Mouse (Mus musculus): Measurements from ENCODE around the gene Tmem221. TPM values are rescaled to one million over a fixed set of nuclear protein-coding genes. Genes with fewer than 3 reads are reported as not detected.
A peak's percentile ranks its signal among the peaks of the same experiment; 100 is the strongest.
"Not testable (repeated sequence)": the region's sequence is repeated elsewhere in the genome, so short reads cannot be mapped to it uniquely, and the experiment has no call there.

Gene Tmem221
- polyA plus RNA-seq, 1 experiment: 2.2 TPM

DNA sequence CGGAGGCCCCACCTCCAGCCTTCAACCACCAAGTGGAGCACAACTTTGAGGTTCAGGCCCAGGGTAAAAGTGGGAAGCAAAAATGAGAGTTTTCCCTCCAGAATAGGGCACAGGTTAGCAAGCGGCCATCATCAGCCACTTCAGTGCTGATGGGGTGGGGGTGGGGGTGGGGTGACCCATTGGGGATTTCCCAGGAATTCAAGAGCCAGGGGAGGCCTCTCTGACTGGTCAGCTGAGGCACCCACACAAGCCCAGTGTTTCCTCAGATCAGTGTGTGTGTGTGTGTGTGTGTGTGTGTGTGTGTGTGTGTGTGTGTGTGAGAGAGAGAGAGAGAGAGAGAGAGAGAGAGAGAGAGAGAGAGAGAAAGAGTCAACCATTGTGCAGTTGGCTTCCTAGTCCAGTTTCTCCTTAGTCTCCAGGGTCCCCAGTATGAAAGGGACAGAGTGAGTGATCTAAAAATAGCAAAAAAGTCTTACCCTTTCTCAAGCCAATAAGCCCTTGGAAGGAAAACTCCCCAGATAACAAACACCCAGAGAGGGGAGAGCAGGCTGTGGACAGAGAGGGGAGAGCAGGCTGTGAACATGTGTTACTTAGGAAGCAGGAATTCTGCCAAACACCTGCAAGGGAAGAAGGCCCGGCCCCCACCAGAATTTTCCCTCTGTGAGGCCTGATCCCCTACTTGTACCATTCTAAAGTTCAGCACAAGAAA lies 31.4 kb downstream of the Tmem221 start:
- H3K27me3 ChIP-seq (ENCODE audit: control insufficient read depth, insufficient read depth, low read length, poor library complexity, severe bottlenecking): peaks cover 3% of the 10 kb centered on the region; the same call in 1 of the 2 replicates
- peak overlapping the region; percentile 28; the same call in 1 of the 2 replicates for H3K27ac ChIP-seq (ENCODE audit: insufficient read depth, low read length)
- 0 out of 2 replicates have a peak overlapping the region, but pooled peaks have one; percentile 4 for H3K9ac ChIP-seq (ENCODE audit: low read depth, poor library complexity, severe bottlenecking)
- H3K36me3 ChIP-seq (ENCODE audit: control insufficient read depth, insufficient read depth, low read length, poor library complexity, severe bottlenecking): no peaks in the 10 kb centered on the region
- H3K4me3 ChIP-seq (ENCODE audit: low read depth, low read length): no peak overlapping the region
- TF ChIP-seq EP300 (IDR thresholded peaks at IDR 0.05; ENCODE audit: insufficient read depth, low read depth, low read length) (no peak), POLR2A (IDR thresholded peaks at IDR 0.05; ENCODE audit: insufficient read depth, low read length) (no peak)
- H3K4me1 ChIP-seq (ENCODE audit: control insufficient read depth, insufficient read depth, low read length): peaks cover 3% of the 10 kb centered on the region
- no peaks in the 10 kb centered on the region for H3K9me3 ChIP-seq (replicated peaks; ENCODE audit: control insufficient read depth, insufficient read depth, low read length, poor library complexity, severe bottlenecking)

DNA sequence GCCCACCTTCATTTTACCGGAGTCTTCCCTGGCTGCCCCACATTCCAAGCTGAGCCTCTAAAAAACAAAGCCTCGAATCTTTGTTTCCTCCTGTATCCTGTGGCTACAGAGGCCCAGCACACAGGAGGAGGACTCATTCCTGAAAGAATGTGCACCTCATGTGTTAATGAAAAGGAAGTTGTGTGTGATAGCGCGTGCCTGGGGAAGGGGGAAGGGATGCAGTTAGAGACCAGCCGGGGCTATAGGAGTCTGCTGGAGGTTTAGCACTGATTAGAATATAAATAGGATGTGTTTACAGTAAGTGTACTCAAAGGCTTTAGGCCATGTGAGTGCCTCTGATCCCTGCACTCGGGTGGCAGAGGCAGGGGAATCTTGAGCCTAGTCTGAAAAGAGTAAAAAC lies 32.4 kb downstream of the Tmem221 start:
- H3K27ac ChIP-seq (ENCODE audit: insufficient read depth, low read length): peak overlapping the region; percentile 42
- H3K27me3 ChIP-seq (ENCODE audit: control insufficient read depth, insufficient read depth, low read length, poor library complexity, severe bottlenecking): peaks cover 3% of the 10 kb centered on the region; the same call in 1 of the 2 replicates
- peaks cover 3% of the 10 kb centered on the region for H3K4me1 ChIP-seq (ENCODE audit: control insufficient read depth, insufficient read depth, low read length)
- H3K9ac ChIP-seq (ENCODE audit: low read depth, poor library complexity, severe bottlenecking): peak overlapping the region; percentile 86
- H3K9me3 ChIP-seq (replicated peaks; ENCODE audit: control insufficient read depth, insufficient read depth, low read length, poor library complexity, severe bottlenecking): no peaks in the 10 kb centered on the region
- TF ChIP-seq CTCF (IDR thresholded peaks at IDR 0.05; ENCODE audit: low read depth, low read length) (no peak), EP300 (IDR thresholded peaks at IDR 0.05; ENCODE audit: insufficient read depth, low read depth, low read length) (peak; percentile 92), POLR2A (IDR thresholded peaks at IDR 0.05; ENCODE audit: insufficient read depth, low read length) (no peak)
- no peaks in the 10 kb centered on the region for H3K36me3 ChIP-seq (ENCODE audit: control insufficient read depth, insufficient read depth, low read length, poor library complexity, severe bottlenecking)
- H3K4me3 ChIP-seq (ENCODE audit: low read depth, low read length): no peak overlapping the region

DNA sequence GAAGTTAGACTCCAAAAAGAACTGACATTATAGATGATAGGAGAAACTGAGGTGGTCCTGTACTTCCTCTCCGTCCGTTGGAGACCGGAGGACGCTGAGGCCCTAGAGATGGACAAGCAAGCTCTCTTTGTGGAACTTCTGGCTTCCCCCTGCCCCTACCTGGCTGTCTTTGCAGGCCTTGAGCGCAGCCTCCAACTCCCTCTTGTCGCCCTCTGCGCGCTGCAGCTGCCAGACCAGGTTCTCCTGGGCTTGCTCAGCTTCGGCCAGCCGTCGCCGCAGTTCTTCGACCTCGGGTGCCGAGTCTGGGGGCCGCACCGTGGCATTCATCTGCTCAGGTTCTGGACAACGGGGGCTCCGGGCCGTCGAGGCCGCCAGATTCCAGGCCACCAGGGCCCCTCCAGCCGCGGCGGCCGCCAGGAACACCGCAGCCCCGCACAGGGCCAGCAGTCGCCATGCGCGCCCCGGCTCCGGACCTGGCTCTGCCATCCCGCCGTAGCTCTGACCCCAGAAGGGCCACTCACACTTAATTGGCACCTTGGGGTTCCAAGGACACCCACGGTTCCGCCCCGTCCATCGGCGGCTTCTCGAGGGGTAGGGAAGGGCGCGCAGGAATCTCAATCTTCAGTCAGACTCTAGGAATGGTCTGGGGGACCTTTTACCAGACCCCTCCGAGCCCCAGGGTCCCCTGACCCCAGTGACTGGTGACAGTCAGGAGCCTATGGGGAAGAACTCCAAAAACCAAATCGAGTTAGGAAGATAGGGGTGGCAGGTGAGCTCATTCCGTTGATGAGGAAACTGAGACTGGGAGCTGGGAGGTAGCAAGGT lies 33.2 kb downstream of the Tmem221 start, which contains the start of gene Ccdc194:
Gene Ccdc194 (minus strand): TSS at position 486 of the 825 bp plus-strand sequence.
- Histone ChIP-seq H3K27ac (ENCODE audit: insufficient read depth, low read length) (peak within 1 kb of the TSS; percentile 42), H3K36me3 (ENCODE audit: control insufficient read depth, insufficient read depth, low read length, poor library complexity, severe bottlenecking) (no peaks in the 10 kb centered on the region), H3K4me1 (ENCODE audit: control insufficient read depth, insufficient read depth, low read length) (peaks cover 3% of the 10 kb centered on the region), H3K4me3 (ENCODE audit: low read depth, low read length) (peak within 1 kb of the TSS; percentile 17), H3K9ac (ENCODE audit: low read depth, poor library complexity, severe bottlenecking) (peak within 1 kb of the TSS; percentile 86), H3K9me3 (replicated peaks; ENCODE audit: control insufficient read depth, insufficient read depth, low read length, poor library complexity, severe bottlenecking) (no peaks in the 10 kb centered on the region), H3K27me3 (ENCODE audit: control insufficient read depth, insufficient read depth, low read length, poor library complexity, severe bottlenecking) (peaks cover 3% of the 10 kb centered on the region; the same call in 1 of the 2 replicates)
- no peak for TF ChIP-seq EP300 (IDR thresholded peaks at IDR 0.05; ENCODE audit: insufficient read depth, low read depth, low read length)
- no peak for TF ChIP-seq CTCF (IDR thresholded peaks at IDR 0.05; ENCODE audit: low read depth, low read length)
- no peak for TF ChIP-seq POLR2A (IDR thresholded peaks at IDR 0.05; ENCODE audit: insufficient read depth, low read length)

GRCm38 (mm10) chr8:71521634-71522033 lies 37.0 kb downstream of the Tmem221 start:
- H3K36me3 ChIP-seq (ENCODE audit: control insufficient read depth, insufficient read depth, low read length, poor library complexity, severe bottlenecking): no peaks in the 10 kb centered on the region
- peaks cover 3% of the 10 kb centered on the region; the same call in 1 of the 2 replicates for H3K27me3 ChIP-seq (ENCODE audit: control insufficient read depth, insufficient read depth, low read length, poor library complexity, severe bottlenecking)
- TF ChIP-seq CTCF (IDR thresholded peaks at IDR 0.05; ENCODE audit: low read depth, low read length) (peak; percentile 95), POLR2A (IDR thresholded peaks at IDR 0.05; ENCODE audit: insufficient read depth, low read length) (no peak)
- no peak overlapping the region for H3K4me3 ChIP-seq (ENCODE audit: low read depth, low read length)
- H3K4me1 ChIP-seq (ENCODE audit: control insufficient read depth, insufficient read depth, low read length): peaks cover 2% of the 10 kb centered on the region
- no peak overlapping the region for H3K9ac ChIP-seq (ENCODE audit: low read depth, poor library complexity, severe bottlenecking)
- no peaks in the 10 kb centered on the region for H3K9me3 ChIP-seq (replicated peaks; ENCODE audit: control insufficient read depth, insufficient read depth, low read length, poor library complexity, severe bottlenecking)
- no peak overlapping the region for H3K27ac ChIP-seq (ENCODE audit: insufficient read depth, low read length)

DNA sequence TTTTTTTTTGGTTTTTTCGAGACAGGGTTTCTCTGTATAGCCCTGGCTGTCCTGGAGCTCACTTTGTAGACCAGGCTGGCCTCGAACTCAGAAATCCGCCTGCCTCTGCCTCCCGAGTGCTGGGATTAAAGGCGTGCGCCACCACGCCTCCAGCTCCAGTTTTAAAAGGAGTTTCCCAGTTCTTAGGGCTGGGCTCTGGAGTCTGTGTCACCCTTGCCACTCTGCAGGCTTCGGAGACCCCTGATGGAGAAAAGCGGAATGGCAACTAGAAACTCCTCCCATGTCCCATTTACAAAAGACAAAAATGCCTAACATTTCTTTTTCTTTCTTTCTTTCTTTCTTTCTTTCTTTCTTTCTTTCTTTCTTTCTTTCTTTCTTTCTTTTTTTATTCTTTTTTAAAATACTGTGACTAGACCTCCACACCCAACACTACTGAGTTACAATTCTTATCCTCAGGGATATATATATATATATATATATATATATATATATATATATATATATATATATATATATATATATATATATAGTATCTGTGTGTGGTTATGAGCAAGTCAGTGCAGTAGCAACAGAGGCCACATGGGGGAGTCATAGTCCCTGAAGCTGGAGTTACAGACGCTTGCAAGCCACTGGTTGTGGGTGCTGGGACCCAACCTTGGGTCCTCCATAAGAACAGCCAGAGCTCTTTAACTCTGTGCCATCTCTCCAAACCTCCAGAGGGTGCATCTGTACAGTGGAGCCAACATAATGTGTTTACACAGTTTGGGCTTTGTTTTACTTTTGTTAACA lies 39.4 kb downstream of the Tmem221 start:
- TF ChIP-seq CTCF (IDR thresholded peaks at IDR 0.05; ENCODE audit: low read depth, low read length): peak; percentile 69
- not testable (repeated sequence) for H3K4me1 ChIP-seq (ENCODE audit: control insufficient read depth, insufficient read depth, low read length); H3K27ac ChIP-seq (ENCODE audit: insufficient read depth, low read length); H3K4me3 ChIP-seq (ENCODE audit: low read depth, low read length); H3K9ac ChIP-seq (ENCODE audit: low read depth, poor library complexity, severe bottlenecking); H3K36me3 ChIP-seq (ENCODE audit: control insufficient read depth, insufficient read depth, low read length, poor library complexity, severe bottlenecking); H3K9me3 ChIP-seq (replicated peaks; ENCODE audit: control insufficient read depth, insufficient read depth, low read length, poor library complexity, severe bottlenecking); H3K27me3 ChIP-seq (ENCODE audit: control insufficient read depth, insufficient read depth, low read length, poor library complexity, severe bottlenecking)
